Mouse (Mus musculus) urinary bladder, postnatal 10 days (tissue): ENCODE results near the gene A3galt2.

Experiments
- DNase-seq: peaks from one replicate; pipeline ENCODE4 v3.0.0; 2022; ENCODE audit warnings: low spot score

A3galt2 gene

GRCm38 (mm10) chr4:128728431-128728851, 26.7 kb upstream of the A3galt2 start:
- no peak for DNase-seq

DNA sequence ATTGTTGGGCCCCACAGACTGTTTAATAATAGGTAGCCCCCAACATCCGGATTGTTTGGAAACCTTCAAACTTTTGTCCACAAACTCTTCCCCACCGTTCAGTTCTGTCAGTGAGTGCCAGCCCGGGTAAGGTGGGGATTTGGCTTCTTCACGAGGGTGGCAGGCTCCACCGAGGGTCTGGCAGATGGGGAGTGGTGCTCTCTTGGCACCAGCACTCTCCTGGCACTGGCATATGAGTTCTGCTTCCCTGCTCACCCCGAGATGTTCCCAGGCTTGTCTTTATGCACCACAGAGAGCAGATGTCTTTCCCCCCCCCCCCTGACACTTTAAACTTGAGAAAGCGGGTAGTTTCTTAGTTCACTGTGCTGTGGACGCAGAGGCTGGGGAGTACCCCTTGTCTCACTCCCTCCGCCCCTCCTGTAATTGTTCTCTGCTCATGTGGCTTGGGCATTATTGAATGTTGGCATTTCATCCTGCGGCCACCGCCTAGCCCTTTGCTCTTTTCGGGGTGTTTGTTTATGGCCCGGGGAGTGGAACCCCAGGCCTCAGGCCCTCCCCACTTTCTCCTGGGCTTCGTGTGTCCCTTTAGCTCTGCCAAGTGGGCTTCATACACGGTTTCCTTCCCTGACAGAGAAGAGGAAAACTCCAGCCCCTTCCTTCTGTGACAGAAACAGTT, 26.0 kb upstream of the A3galt2 start:
- no peak for DNase-seq

DNA sequence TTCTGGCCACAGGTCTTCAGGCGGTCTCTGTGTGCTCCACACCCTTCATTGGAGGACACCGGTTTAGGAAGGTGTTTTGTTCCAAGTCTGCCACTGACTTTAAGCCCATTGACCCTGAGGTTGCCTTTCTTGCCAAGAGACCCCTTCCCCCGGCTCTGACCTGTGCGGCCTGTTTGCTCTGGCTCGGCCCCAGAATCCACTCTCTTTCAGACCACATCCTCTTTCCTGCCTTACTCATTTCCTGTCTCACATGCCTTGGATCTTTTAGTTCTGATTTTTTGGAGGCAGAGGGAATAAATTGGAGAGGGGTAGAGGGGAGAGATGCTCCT, 25.5 kb upstream of the A3galt2 start:
- no peak for DNase-seq

- no peak for DNase-seq
Observed at GRCm38 (mm10) chr4:128730271-128730670, 24.9 kb upstream of the A3galt2 start.

- DNase-seq, result no peak
Observed at GRCm38 (mm10) chr4:128732794-128733193, 22.4 kb upstream of the A3galt2 start.

DNA sequence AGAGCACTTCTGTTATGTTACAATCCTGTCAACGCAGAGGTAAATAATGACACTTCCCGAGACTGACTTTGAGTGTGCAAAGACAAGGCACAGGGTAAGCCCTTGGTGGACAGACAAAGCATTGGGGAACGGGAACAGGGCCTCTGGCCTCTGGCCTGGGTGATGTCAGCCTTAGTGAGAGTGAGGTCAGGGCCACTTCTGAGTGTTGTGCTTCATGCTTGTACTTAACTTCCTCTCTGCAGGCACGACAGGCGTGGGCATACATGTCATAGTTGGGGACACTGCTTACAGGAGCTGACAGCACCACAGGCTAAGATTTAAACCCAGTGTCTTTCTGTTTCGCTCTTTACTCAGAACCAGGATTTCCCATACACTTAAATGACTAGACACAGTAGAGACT, 21.7 kb upstream of the A3galt2 start:
- no peak for DNase-seq

DNA sequence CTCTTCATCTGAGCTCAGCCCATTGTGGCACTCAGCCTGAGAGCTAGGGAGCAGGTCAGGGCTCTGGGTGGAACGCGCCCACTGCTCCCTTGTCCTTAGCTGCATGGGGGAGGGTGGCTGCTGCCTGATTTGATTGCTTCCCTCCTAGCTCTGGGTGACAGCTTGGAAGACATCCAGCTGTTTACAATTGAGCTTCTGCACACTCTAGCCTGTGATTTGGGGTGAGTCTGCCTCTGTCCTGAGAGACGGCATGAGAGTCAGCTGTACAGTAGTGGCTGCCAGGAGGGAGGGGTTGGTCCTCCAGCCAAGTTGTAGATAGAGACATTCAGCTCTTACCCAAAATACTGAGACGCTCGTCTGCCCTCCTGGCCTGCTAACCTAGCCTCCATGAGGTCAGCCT, 20.9 kb upstream of the A3galt2 start:
- DNase-seq, result no peak

DNA sequence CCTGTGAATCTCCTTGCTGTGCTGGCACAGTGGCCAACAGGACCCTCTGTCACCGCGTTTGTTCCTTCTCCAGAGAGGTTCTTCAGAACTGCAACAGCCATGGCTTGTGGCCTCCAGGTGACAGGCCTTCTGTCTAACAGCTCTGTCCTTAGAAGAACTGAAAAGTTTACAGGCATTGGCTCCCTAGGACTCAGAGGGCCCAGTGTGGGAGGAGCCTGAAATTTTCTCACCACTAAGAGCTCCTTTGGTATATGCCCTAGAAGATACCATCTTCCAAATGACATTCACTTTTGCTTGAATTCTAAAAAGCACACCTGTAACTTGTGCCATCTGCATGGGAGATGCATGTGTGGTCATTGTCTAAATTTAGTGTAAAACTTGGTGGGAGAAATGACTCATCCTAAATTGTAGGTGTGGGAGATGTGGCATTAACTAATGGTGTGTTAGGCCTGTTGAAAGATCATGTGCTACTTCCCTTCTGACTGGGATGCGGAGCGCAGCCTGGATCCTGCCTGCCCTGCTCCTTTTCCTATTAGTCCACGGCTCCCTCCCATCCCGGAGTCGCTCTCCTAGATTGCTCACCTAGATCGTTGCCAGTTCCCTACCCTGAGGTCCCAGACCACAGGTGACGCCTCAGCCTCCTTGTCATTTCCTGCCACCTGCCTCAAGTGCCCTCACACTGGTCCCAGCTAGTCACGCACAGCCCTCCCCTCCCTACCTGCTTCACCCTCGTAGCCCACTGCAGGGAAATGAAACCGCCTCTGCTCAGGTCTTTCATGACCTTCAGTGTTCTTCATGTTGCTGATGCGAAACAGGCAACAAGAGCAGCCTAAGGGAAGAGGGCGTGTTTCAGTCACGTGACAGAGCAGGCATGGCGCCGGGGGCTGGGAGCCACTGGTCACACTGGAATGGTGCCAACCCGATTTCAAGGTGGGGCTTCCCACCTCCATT, 20.2 kb upstream of the A3galt2 start:
- no peak for DNase-seq

DNA sequence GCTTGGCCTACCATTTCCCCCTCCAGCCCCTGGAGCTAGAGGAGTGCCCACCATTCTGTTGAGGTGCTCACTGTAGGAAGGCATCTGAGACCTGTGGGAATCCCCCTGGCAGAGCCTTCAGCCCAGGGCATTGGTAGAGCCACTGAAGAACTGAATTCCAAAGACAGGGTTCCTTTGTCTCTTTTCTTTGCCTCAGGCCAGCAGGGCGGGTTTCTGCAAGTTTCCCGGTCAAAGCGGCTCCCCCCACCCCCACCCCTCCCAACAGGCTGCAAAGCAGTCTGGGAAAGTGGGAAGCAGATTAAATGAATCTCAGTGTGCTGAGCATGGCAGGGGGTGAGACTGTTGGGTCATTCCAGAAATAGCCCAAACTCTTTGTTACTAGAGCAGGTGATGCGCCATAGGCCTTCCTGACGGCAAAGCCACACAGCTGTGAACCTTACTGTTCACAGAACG, 18.0 kb upstream of the A3galt2 start:
- no peak for DNase-seq

GRCm38 (mm10) chr4:128737825-128738610, 17.1 kb upstream of the A3galt2 start:
- no peak for DNase-seq

DNA sequence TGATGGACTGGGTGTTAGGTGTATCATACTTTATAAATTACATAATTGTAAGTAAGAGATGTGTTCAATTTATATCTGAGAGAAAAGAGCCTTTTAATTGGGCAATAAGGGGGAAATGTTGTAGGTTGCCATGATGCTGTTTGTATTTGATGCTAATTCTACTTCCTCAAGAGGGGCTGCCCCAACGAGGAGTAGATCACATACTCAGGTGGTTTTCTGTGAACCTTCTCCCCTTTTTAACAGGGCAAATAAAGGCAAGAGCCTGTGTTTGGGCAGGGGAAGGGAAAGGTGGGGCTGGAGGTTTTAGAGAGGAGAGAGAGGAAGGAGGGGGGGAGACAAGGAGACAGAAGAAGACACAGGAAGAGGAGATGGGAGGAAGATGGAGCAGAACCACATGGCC, 14.3 kb upstream of the A3galt2 start:
- DNase-seq, result no peak

GRCm38 (mm10) chr4:128741906-128742305, 13.3 kb upstream of the A3galt2 start:
- DNase-seq, result no peak

DNA sequence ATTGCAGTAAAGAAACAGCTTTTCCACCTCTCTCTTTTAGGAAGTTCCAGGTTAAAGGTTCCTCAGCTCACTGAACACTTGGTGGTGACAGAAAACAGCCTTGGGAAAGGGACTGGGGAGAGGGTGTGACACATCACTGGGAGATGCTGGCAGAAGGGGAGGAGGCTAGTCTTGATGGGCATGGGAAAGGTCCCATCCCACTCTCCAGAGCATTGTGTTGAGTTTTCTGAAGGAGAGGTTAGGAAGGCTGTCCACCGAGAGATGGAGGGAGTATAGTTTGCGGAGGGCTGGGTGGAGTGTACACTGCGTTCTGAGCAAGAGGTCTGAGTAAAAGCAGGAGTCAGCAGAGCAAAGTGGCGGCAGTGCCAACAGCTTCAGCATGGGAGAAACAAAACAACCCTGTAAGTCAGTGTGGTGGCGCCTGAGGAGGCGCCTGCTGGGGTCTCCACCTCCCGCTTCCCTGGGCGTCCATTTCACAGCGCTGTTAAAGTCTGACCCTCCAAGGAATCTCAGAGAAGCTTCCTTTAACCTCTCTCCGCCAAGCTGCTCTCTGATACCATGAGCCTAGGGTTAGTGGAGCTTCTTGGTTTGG, 12.7 kb upstream of the A3galt2 start:
- no peak for DNase-seq

DNA sequence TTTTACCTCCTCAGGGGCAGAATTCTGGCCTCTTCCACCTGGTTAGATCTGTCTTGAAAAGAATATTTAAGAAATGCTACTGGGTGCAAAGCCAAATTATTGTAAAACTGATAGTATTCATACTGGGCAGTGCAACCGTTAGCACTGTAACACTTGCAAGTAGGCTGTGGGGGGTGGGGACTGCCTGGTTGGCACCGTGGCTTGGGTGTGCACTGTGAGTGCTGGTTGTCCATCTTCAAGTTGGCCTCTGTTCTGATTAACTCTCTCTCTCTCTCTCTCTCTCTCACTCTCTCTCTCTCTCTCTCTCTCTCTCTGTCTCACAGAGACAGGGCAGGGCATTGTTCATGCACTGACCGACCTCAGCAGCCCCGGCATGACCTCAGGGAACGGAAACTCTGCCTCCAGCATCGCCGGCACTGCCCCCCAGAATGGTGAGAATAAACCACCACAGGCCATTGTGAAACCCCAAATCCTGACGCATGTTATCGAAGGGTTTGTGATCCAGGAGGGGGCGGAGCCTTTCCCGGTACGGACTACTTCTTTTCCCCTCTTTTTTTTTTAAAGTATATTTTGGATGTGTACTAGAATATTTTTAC, 12.0 kb upstream of the A3galt2 start:
- no peak for DNase-seq

- DNase-seq, result no peak
Observed at GRCm38 (mm10) chr4:128745160-128745559, 10.0 kb upstream of the A3galt2 start.

DNA sequence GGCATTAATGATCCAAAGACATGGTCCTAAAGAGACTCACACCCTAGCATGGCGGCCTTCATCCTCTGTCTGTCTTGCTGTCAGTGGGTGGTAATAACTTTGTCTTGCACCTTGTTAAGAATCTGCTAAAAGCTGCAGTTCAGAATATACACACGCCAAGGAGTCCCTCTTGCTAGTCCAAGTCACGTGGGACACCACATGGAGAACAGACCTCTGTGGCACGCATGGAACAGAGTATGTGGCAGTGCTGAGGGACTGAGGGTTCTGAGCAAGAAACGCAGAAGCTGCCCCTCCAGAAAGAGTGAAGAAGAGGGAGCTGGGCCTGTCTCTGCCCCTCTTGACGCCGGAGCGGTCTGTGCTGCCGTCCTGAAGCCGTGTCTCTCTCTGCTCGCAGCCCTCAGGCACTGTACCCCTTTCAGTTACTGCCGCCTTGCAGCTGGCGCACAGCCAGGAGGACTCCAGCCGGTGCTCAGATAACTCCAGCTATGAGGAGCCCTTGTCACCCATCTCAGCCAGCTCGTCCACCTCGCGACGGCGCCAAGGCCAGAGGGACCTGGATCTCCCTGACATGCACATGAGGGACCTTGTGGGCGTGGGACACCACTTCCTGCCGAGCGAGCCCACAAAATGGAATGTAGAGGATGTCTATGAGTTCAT, 7.4 kb upstream of the A3galt2 start:
- no peak for DNase-seq

DNA sequence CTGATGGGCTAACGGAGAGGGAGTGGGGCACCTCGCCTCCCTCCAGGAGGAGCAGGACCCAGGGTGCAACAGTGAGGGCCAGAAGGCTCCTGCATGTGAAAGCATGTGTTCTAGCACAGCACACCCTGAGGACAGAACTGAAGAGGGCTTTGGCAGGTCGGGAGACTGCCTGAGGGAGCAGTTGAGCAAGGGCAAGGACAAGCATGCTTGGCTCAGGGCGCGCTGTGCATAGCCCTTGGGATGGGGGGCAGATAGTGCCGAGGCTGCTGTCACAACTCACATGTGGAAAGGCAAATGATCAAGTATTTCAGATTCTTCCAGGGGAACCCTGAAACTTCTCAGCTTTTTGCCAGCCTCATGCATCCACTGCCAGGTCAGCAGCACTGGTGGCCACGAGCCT, 6.9 kb upstream of the A3galt2 start:
- DNase-seq, result no peak

- DNase-seq, result no peak
Observed at GRCm38 (mm10) chr4:128751006-128751405, 4.2 kb upstream of the A3galt2 start.

- no peak for DNase-seq
Observed at GRCm38 (mm10) chr4:128752031-128752757, 3.0 kb upstream of the A3galt2 start.

DNA sequence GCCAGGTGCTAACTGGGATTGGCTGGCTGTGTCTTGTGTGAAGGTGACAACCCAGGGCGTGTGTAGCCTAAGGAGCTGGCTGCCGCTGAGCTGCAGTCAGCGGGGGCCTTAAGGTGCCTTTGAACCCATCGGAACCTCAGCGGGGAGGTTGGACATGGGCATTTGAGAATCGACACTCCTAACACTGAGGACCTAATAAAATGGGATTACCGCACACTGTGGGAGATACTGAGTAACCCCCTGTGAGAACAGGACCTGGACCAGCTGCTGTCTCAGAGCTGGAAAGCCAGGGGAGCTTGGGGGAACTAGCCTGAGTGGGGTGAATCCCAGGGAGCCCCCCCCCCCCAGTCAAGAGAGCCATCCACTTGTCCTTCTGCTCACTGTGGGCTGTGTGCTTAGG, 1.6 kb upstream of the A3galt2 start:
- peak; percentile 8 for DNase-seq

DNA sequence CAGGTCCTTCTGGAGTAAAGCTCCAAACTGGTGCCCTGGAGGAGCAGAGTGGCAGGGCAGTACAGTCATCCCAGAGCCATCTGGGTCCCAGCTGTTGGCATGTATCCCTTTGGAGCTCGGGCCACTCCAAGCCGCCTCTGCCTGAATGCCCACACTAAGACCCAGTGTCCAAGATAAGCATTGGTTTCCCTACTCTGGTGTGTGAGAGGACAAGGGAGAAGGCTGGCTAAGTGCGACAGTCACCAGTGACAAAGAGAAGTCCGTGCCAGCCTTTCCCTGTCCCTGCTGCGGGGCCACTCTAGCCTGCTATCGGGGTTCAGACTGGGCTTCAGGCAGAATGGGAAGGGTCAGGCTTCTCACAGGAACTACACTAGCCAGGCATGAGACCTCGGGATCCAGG, 736 bp downstream of the A3galt2 start:
- DNase-seq, result no peak
